ENCODE assay signal across 16 mouse cellular contexts in genomic region chr8:90657116-90657515, GRCm38 (mm10).
A peak's percentile ranks its signal among the peaks of the same experiment; 100 is the strongest.
DNase-seq lines count a peak whose midpoint lies in the region; ATAC-seq lines count a peak whose summit lies in the region.
"Had no signal": no experiment of that assay in that cellular context is flagged by ENCODE, and none has a peak within 500 bp of the region (broad histone marks: within the 10 kb centered on the region; RNA-seq: fewer than 3 reads in every experiment).

No protein-coding gene starts in this region.

- no peaks in the 10 kb centered on the region for H3K27me3 ChIP-seq in hindbrain, embryonic 13.5 days
- no peaks in the 10 kb centered on the region for H3K27me3 ChIP-seq in hindbrain, embryonic 10.5 days (ENCODE audit: insufficient read depth, poor library complexity, severe bottlenecking)
- H3K27me3 ChIP-seq in forebrain, embryonic 14.5 days (replicated peaks; ENCODE audit: control insufficient read depth, insufficient read depth, low read length) = no peaks in the 10 kb centered on the region
- no peaks in the 10 kb centered on the region for H3K27me3 ChIP-seq in hindbrain, embryonic 15.5 days
- no peaks in the 10 kb centered on the region for H3K27me3 ChIP-seq in midbrain, embryonic 16.5 days (ENCODE audit: control insufficient read depth, insufficient read depth, low read depth, low read length)
- H3K27me3 ChIP-seq: embryonic facial prominence, embryonic 13.5 days; neural tube, embryonic 12.5 days had no signal

- 24% methylated on average over 5 of the region's 5 CpGs for WGBS in hindbrain, embryonic 13.5 days
- WGBS in hindbrain, embryonic 10.5 days = 63% methylated on average over 5 of the region's 5 CpGs
- 11% methylated on average over 5 of the region's 5 CpGs for WGBS in forebrain, embryonic 14.5 days
- 15% methylated on average over 5 of the region's 5 CpGs for WGBS in hindbrain, embryonic 15.5 days
- 13% methylated on average over 5 of the region's 5 CpGs for WGBS in midbrain, embryonic 16.5 days

- peak overlapping the region; percentile 73 for H3K27ac ChIP-seq in hindbrain, embryonic 13.5 days
- no peak overlapping the region for H3K27ac ChIP-seq in hindbrain, embryonic 10.5 days
- peak overlapping the region; percentile 59 for H3K27ac ChIP-seq in forebrain, embryonic 14.5 days (ENCODE audit: low read depth, low read length)
- H3K27ac ChIP-seq in hindbrain, embryonic 15.5 days (replicated peaks) = peak overlapping the region; percentile 70
- peak overlapping the region; percentile 71 for H3K27ac ChIP-seq in midbrain, embryonic 16.5 days (ENCODE audit: low read length)
- H3K27ac ChIP-seq: embryonic facial prominence, embryonic 13.5 days; heart, embryonic 10.5 days; left cerebral cortex, adult 2 months; limb, embryonic 12.5 days; liver, embryonic 14.5 days; neural tube, embryonic 12.5 days had no signal

- H3K4me1 ChIP-seq in hindbrain, embryonic 13.5 days (replicated peaks) = peaks cover 22% of the 10 kb centered on the region
- peaks cover 25% of the 10 kb centered on the region for H3K4me1 ChIP-seq in hindbrain, embryonic 10.5 days (replicated peaks)
- H3K4me1 ChIP-seq in forebrain, embryonic 14.5 days (ENCODE audit: control insufficient read depth, insufficient read depth, low read length) = peaks cover 24% of the 10 kb centered on the region
- H3K4me1 ChIP-seq in hindbrain, embryonic 15.5 days (replicated peaks) = peaks cover 18% of the 10 kb centered on the region; the same call in 1 of the 2 replicates
- peaks cover 9% of the 10 kb centered on the region for H3K4me1 ChIP-seq in midbrain, embryonic 16.5 days (ENCODE audit: control insufficient read depth, insufficient read depth, low read length)
- H3K4me1 ChIP-seq: limb, embryonic 12.5 days had no signal

- no peak for ATAC-seq in hindbrain, embryonic 13.5 days (ENCODE audit: low FRiP score)
- peak; percentile 49; the same call in 1 of the 2 replicates for ATAC-seq in forebrain, embryonic 14.5 days
- no peak for ATAC-seq in hindbrain, embryonic 15.5 days (ENCODE audit: low FRiP score, low read depth)
- ATAC-seq in midbrain, embryonic 16.5 days = 0 out of 2 replicates have a peak, but pooled peaks have one; percentile 32
- ATAC-seq: CD4-positive, CD25-positive, alpha-beta regulatory T cell, adult 4 months had no signal

- DNase-seq in hindbrain, embryonic 10.5 days (ENCODE audit: low spot score) = no peak
- DNase-seq in forebrain, embryonic 14.5 days (ENCODE audit: low spot score) = peak; percentile 70
- no peak for DNase-seq in left cerebral cortex, adult 11 months (ENCODE audit: low spot score)
- DNase-seq in urinary bladder, adult 2 months (ENCODE audit: low spot score) = no peak
- DNase-seq: adrenal gland, postnatal 25 days; thymus, adult 2 months had no signal

- peak overlapping the region; percentile 9; the same call in 1 of the 2 replicates for H3K4me2 ChIP-seq in hindbrain, embryonic 13.5 days
- H3K4me2 ChIP-seq in forebrain, embryonic 14.5 days (ENCODE audit: low read length) = peak overlapping the region; percentile 41
- peak overlapping the region; percentile 38 for H3K4me2 ChIP-seq in hindbrain, embryonic 15.5 days
- H3K4me2 ChIP-seq in midbrain, embryonic 16.5 days (ENCODE audit: low read length) = peak overlapping the region; percentile 31
- H3K4me2 ChIP-seq: embryonic facial prominence, embryonic 13.5 days; limb, embryonic 12.5 days; neural tube, embryonic 12.5 days had no signal

- peaks cover 1% of the 10 kb centered on the region for H3K9me3 ChIP-seq in hindbrain, embryonic 13.5 days
- H3K9me3 ChIP-seq in hindbrain, embryonic 10.5 days = peaks cover 7% of the 10 kb centered on the region
- H3K9me3 ChIP-seq in forebrain, embryonic 14.5 days (replicated peaks; ENCODE audit: control insufficient read depth, low read length) = peaks cover 4% of the 10 kb centered on the region
- H3K9me3 ChIP-seq in hindbrain, embryonic 15.5 days = no peaks in the 10 kb centered on the region
- H3K9me3 ChIP-seq in midbrain, embryonic 16.5 days (replicated peaks; ENCODE audit: control insufficient read depth, low read length, poor library complexity, severe bottlenecking) = no peaks in the 10 kb centered on the region
- H3K9me3 ChIP-seq: heart, embryonic 10.5 days had no signal

- H3K9ac ChIP-seq in hindbrain, embryonic 13.5 days = no peak overlapping the region
- no peak overlapping the region; the same call in 1 of the 2 replicates for H3K9ac ChIP-seq in forebrain, embryonic 14.5 days (ENCODE audit: low read length)
- H3K9ac ChIP-seq in hindbrain, embryonic 15.5 days = no peak overlapping the region
- H3K9ac ChIP-seq in midbrain, embryonic 16.5 days (ENCODE audit: low read depth, low read length) = no peak overlapping the region
- H3K9ac ChIP-seq: embryonic facial prominence, embryonic 13.5 days; limb, embryonic 12.5 days; liver, embryonic 14.5 days; neural tube, embryonic 12.5 days had no signal

- H3K4me3 ChIP-seq in hindbrain, embryonic 13.5 days = no peak overlapping the region
- no peak overlapping the region for H3K4me3 ChIP-seq in hindbrain, embryonic 10.5 days
- no peak overlapping the region for H3K4me3 ChIP-seq in forebrain, embryonic 14.5 days (ENCODE audit: low read depth, low read length)
- H3K4me3 ChIP-seq in hindbrain, embryonic 15.5 days = no peak overlapping the region
- H3K4me3 ChIP-seq in midbrain, embryonic 16.5 days (ENCODE audit: low read depth, low read length) = no peak overlapping the region
- H3K4me3 ChIP-seq: embryonic facial prominence, embryonic 13.5 days; heart, embryonic 10.5 days; left cerebral cortex, adult 2 months; limb, embryonic 12.5 days; neural tube, embryonic 12.5 days had no signal

- H3K36me3 ChIP-seq in hindbrain, embryonic 13.5 days = no peaks in the 10 kb centered on the region
- no peaks in the 10 kb centered on the region for H3K36me3 ChIP-seq in hindbrain, embryonic 10.5 days
- no peaks in the 10 kb centered on the region for H3K36me3 ChIP-seq in forebrain, embryonic 14.5 days (ENCODE audit: control insufficient read depth, insufficient read depth, low read length)
- H3K36me3 ChIP-seq in hindbrain, embryonic 15.5 days = no peaks in the 10 kb centered on the region
- H3K36me3 ChIP-seq in midbrain, embryonic 16.5 days (ENCODE audit: control insufficient read depth, insufficient read depth, low read length) = no peaks in the 10 kb centered on the region
- H3K36me3 ChIP-seq: embryonic facial prominence, embryonic 13.5 days; heart, embryonic 10.5 days; limb, embryonic 12.5 days; neural tube, embryonic 12.5 days had no signal

Comparison
In these comparisons a context has a peak if more than half of its experiments do, and no peak if none do; other contexts are left out.
1. ATAC-seq: peak in forebrain, embryonic 14.5 days (single experiment) and midbrain, embryonic 16.5 days (single experiment); none in hindbrain, embryonic 13.5 days (single experiment) and hindbrain, embryonic 15.5 days (single experiment).
2. Peak in every context shown above with its lines, with median percentiles within 50 percentile points of each other: H3K4me2 ChIP-seq.